Mouse (Mus musculus): ENCODE data around the gene Mylk.

The Mylk gene

DNA sequence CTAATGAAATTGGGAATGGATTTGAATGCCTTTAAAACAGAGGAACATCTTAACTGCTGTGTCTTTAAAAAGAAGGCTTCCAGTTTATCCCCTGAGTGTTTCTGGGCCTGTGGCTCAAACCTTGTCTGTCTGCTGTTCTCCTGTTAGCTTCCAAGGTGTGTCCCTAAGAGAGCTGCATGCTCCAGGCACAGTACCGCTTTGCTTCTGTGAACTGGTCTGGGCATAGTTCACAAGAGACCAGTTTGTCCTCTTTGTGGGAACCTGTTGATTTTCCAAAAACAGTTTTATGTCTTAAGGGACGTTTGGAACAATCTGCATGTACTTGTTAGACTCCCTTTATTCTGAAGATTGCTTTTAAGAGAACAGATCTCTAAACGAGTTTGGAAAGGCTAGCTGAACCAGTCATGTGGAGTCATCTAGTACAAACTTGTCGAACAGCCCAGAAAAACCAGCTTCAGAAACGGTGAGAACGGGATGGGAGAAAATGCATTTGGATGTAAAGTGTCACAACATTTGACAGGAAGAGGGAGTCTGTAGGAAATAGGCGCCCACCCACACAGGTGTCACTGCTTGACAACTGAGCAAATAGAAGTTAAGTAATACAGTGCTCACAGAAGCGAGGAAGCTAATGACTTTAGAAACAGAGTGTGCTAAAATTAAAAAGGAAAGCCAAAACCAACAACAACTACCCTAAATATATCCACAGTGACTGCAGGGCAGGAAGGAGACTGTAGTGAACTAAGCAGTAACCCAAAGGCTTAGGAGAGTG, 289.0 kb downstream of the Mylk start:
- no peak for DNase-seq

DNA sequence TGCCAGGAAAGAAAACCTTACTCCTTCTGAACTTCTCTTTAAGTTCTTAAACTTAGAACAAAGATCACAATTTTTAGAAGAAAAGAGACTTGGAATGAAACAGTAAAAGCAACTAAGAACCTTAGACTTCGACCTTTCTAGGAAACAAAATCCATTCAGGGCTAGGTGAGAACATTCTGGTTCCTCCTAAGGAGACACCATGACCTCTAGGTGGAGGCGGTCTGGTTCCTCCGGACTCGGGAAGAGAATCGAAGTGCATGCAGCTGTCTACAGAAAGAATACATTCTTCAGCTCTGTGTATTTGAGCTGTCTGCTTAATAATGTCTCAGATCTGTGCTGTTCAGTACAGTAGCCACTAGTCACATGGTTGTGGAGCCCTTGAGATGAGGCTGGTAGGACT, 290.0 kb downstream of the Mylk start:
- DNase-seq = no peak

- no peak for DNase-seq
These were observed 291.7 kb downstream of the Mylk start for GRCm38 (mm10) chr16:35036754-35037153.

GRCm38 (mm10) chr16:35038343-35039057, 293.5 kb downstream of the Mylk start:
- no peak for DNase-seq

DNA sequence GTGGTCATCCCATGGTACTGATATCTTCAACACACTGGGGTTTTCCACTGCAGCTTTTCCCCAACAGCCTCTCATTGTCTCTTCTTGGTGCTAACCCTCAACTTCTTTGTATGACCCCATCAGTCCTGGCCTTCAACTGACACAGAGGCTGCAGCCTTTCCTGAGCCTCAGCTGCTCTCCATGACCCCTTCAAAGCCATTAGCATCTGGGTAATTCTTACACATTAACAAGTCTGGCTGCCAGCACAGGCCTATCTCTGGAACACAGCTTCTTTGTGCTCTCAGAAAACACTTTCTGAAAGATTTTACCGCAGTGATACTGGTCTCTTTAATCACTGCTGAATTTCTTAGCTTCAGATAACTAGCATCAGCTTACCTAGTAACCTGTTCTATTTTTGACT, 295.1 kb downstream of the Mylk start:
- no peak for DNase-seq

- DNase-seq = no peak
These were observed 296.0 kb downstream of the Mylk start for GRCm38 (mm10) chr16:35041001-35041400.

- DNase-seq = no peak
These were observed 301.2 kb downstream of the Mylk start for GRCm38 (mm10) chr16:35046081-35046775.

DNA sequence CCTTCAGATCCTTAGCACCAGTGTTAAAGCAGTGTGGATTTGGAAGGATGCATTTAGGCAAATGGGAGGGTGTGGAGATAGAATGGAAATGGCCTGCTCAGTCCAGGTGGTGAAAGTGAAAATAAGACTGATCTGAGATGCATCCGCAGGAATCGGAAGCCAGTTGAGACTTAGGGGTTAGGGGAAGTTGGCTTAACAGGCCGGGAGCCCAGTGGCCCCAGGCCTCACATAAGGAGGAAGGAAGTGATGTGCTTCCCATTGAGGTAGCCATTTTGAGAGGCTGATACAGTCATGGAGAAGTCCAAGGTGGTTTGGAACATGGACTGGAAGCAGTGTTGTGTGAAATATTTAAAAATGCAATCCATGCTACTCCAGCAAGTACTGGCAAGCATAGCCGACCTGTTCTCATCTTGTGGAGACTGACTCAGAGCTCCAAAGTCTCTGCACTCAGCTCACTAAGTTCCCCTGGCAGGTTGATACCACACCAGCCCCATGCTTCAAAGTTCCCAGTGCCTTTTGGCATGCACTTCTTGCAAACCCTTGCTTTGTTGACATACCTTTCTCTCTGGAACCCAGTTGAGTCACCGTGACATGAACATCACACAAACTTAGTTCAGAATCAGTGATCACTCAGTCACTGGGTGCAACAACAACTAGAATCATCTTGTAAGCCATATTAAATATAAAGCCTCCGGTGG, 302.4 kb downstream of the Mylk start:
- DNase-seq = no peak

- no peak for DNase-seq
These were observed 306.1 kb downstream of the Mylk start for GRCm38 (mm10) chr16:35051066-35051465.

Data from B cell, adult 2 months (primary cell).